Mouse (Mus musculus) forebrain, embryonic 16.5 days (tissue): ENCODE measurements around the gene Sema5b. TPM values are rescaled to one million over a fixed set of nuclear protein-coding genes. Genes with fewer than 3 reads are reported as not detected.
A peak's percentile ranks its signal among the peaks of the same experiment; 100 is the strongest.

Source experiments
- ATAC-seq: fragments of 200-750 bp; cut with Nextera tagmentation; 2 replicates; pipeline ENCODE4 v1.8.0; 2017; ENCODE audit warnings: mild to moderate bottlenecking, moderate library complexity
- H3K27ac ChIP-seq: fragments of 300-500 bp; sonication (generic); 2 replicates; pipeline ENCODE4 v1.5.1; 2014; ENCODE audit warnings: low read length, control low read depth
- H3K27me3 ChIP-seq: fragments of 300-500 bp; sonication (generic); replicated peaks from 2 replicates; pipeline ENCODE4 v1.6.1; 2014; ENCODE audit warnings: low read length; ENCODE audit not compliant: control insufficient read depth, insufficient read depth
- H3K36me3 ChIP-seq: fragments of 300-500 bp; sonication (generic); 2 replicates; pipeline ENCODE4 v1.6.1; 2014; ENCODE audit not compliant: control insufficient read depth, insufficient read depth
- H3K4me1 ChIP-seq: fragments of 300-500 bp; sonication (generic); replicated peaks from 2 replicates; pipeline ENCODE4 v1.6.1; 2014; ENCODE audit warnings: low read length; ENCODE audit not compliant: control insufficient read depth, insufficient read depth
- H3K4me2 ChIP-seq: fragments of 300-500 bp; sonication (generic); 2 replicates; pipeline ENCODE4 v1.6.1; 2014; ENCODE audit warnings: mild to moderate bottlenecking, low read length, control low read depth
- H3K4me3 ChIP-seq: fragments of 300-500 bp; sonication (generic); replicated peaks from 2 replicates; pipeline ENCODE4 v1.5.1; 2014; ENCODE audit warnings: mild to moderate bottlenecking, low read length, control low read depth
- H3K9ac ChIP-seq: fragments of 300-500 bp; sonication (generic); replicated peaks from 2 replicates; pipeline ENCODE4 v1.6.1; 2014; ENCODE audit warnings: low read depth, low read length, control low read depth
- H3K9me3 ChIP-seq: fragments of 300-500 bp; sonication (generic); 2 replicates; pipeline ENCODE4 v1.6.1; 2016; ENCODE audit warnings: low read length; ENCODE audit not compliant: control insufficient read depth
- WGBS: fragments of 180-500 bp; shearing (Covaris S2); extraction: QIAGEN DNeasy Blood & Tissue Kit; methylation state at CpG from one replicate; pipeline ENCODE4 v1.1.7; 2014; 5-methylcytosine and 5-hydroxymethylcytosine counted together
- polyA plus RNA-seq: library from polyadenylated mRNA; unstranded; fragments of >200 nt; fragmentation: Nextera tagmentation; extraction: Ambion mirVana; gene quantifications from 2 replicates; pipeline ENCODE4 v1.2.1, GENCODE M21; 2015

Gene Sema5b
- polyA plus RNA-seq, 1 experiment from 2014 or later: 30.1 TPM

GRCm38 (mm10) chr16:35587046-35587779 is 46.3 kb downstream of the Sema5b start:
- H3K4me1 ChIP-seq: peaks cover 63% of the 10 kb centered on the region
- no peaks in the 10 kb centered on the region for H3K27me3 ChIP-seq
- no peak; the same call in 1 of the 2 replicates for ATAC-seq
- H3K27ac ChIP-seq: peak overlapping the region; percentile 75
- no peaks in the 10 kb centered on the region for H3K36me3 ChIP-seq
- H3K9ac ChIP-seq: peak overlapping the region; percentile 49
- H3K4me2 ChIP-seq: peak overlapping the region; percentile 54
- H3K4me3 ChIP-seq: no peak overlapping the region
- WGBS: 35% methylated on average over 8 of the region's 8 CpGs
- no peaks in the 10 kb centered on the region for H3K9me3 ChIP-seq

GRCm38 (mm10) chr16:35587866-35588465 is 47.0 kb downstream of the Sema5b start:
- WGBS: under 1% methylated on average over 20 of the region's 20 CpGs
- ATAC-seq: peak; percentile 59
- Histone ChIP-seq H3K36me3 (no peaks in the 10 kb centered on the region), H3K27ac (peak overlapping the region; percentile 75), H3K4me3 (peak overlapping the region; percentile 22; the same call in 1 of the 2 replicates), H3K4me1 (peaks cover 71% of the 10 kb centered on the region), H3K27me3 (no peaks in the 10 kb centered on the region), H3K9me3 (no peaks in the 10 kb centered on the region), H3K4me2 (peak overlapping the region; percentile 54), H3K9ac (peak overlapping the region; percentile 49)

DNA sequence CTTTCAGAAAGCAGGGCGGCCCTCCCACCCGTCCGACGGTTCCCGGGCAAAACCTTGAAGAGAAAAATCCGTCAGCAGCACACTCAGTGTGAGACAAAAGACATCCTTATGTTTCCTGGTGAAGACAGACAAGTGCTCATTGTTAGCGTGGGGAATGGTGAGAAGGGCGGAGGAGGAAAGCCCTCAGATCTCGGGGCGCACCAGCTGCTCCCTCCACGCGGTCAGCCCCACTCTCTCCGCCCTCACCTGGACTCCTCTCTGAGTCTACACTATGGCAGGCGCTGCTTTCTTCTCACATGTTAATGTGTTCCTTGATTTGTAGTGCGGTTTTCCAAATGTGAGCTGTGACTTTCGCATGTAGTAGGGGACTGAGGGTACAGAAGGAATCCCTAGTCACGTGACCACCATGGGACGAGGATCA is 47.8 kb downstream of the Sema5b start:
- Histone ChIP-seq H3K36me3 (no peaks in the 10 kb centered on the region), H3K4me3 (no peak overlapping the region), H3K9ac (peak overlapping the region; percentile 31), H3K27me3 (no peaks in the 10 kb centered on the region), H3K27ac (peak overlapping the region; percentile 55; the same call in 1 of the 2 replicates), H3K4me1 (peaks cover 72% of the 10 kb centered on the region), H3K9me3 (no peaks in the 10 kb centered on the region), H3K4me2 (peak overlapping the region; percentile 35)
- ATAC-seq: no peak
- 6% methylated on average over 18 of the region's 18 CpGs for WGBS

GRCm38 (mm10) chr16:35591756-35592155 is 50.8 kb downstream of the Sema5b start:
- WGBS: 6% methylated on average over 11 of the region's 11 CpGs
- H3K27me3 ChIP-seq: no peaks in the 10 kb centered on the region
- no peaks in the 10 kb centered on the region for H3K9me3 ChIP-seq
- no peak overlapping the region for H3K4me2 ChIP-seq
- peak; percentile 51 for ATAC-seq
- peaks cover 68% of the 10 kb centered on the region for H3K4me1 ChIP-seq
- no peak overlapping the region for H3K4me3 ChIP-seq
- H3K27ac ChIP-seq: peak overlapping the region; percentile 79
- H3K9ac ChIP-seq: no peak overlapping the region
- H3K36me3 ChIP-seq: no peaks in the 10 kb centered on the region

GRCm38 (mm10) chr16:35592274-35593065 is 51.5 kb downstream of the Sema5b start:
- ATAC-seq: peak; percentile 42
- peaks cover 69% of the 10 kb centered on the region for H3K4me1 ChIP-seq
- H3K4me2 ChIP-seq: no peak overlapping the region
- H3K27me3 ChIP-seq: no peaks in the 10 kb centered on the region
- 8% methylated on average over 5 of the region's 5 CpGs for WGBS
- H3K36me3 ChIP-seq: no peaks in the 10 kb centered on the region
- no peak overlapping the region for H3K4me3 ChIP-seq
- peak overlapping the region; percentile 68 for H3K27ac ChIP-seq
- H3K9ac ChIP-seq: no peak overlapping the region
- no peaks in the 10 kb centered on the region for H3K9me3 ChIP-seq

- H3K4me2 ChIP-seq: no peak overlapping the region
- H3K9me3 ChIP-seq: no peaks in the 10 kb centered on the region
- H3K27ac ChIP-seq: no peak overlapping the region
- no peak overlapping the region for H3K9ac ChIP-seq
- ATAC-seq: no peak
- H3K36me3 ChIP-seq: no peaks in the 10 kb centered on the region
- H3K4me3 ChIP-seq: no peak overlapping the region
- H3K4me1 ChIP-seq: peaks cover 69% of the 10 kb centered on the region
- WGBS: 97% methylated on average over 5 of the region's 5 CpGs
- no peaks in the 10 kb centered on the region for H3K27me3 ChIP-seq
Observed at GRCm38 (mm10) chr16:35593474-35593873, 52.5 kb downstream of the Sema5b start.

- peak overlapping the region; percentile 79 for H3K27ac ChIP-seq
- H3K27me3 ChIP-seq: no peaks in the 10 kb centered on the region
- WGBS: 39% methylated on average over 6 of the region's 6 CpGs
- no peak overlapping the region for H3K4me2 ChIP-seq
- H3K36me3 ChIP-seq: no peaks in the 10 kb centered on the region
- peaks cover 71% of the 10 kb centered on the region for H3K4me1 ChIP-seq
- H3K9ac ChIP-seq: no peak overlapping the region
- no peak overlapping the region for H3K4me3 ChIP-seq
- ATAC-seq: no peak
- no peaks in the 10 kb centered on the region for H3K9me3 ChIP-seq
Observed at GRCm38 (mm10) chr16:35596241-35596640, 55.3 kb downstream of the Sema5b start.

GRCm38 (mm10) chr16:35596661-35597350 is 55.9 kb downstream of the Sema5b start:
- WGBS: 6% methylated on average over 8 of the region's 8 CpGs
- no peak overlapping the region for H3K4me3 ChIP-seq
- no peaks in the 10 kb centered on the region for H3K9me3 ChIP-seq
- H3K4me2 ChIP-seq: peak overlapping the region; percentile 5; the same call in 1 of the 2 replicates
- H3K27me3 ChIP-seq: no peaks in the 10 kb centered on the region
- no peaks in the 10 kb centered on the region for H3K36me3 ChIP-seq
- peaks cover 67% of the 10 kb centered on the region for H3K4me1 ChIP-seq
- ATAC-seq: peak; percentile 65
- no peak overlapping the region for H3K9ac ChIP-seq
- peak overlapping the region; percentile 79 for H3K27ac ChIP-seq
